ENCODE assay signal across 11 mouse cellular contexts in the genomic region with DNA sequence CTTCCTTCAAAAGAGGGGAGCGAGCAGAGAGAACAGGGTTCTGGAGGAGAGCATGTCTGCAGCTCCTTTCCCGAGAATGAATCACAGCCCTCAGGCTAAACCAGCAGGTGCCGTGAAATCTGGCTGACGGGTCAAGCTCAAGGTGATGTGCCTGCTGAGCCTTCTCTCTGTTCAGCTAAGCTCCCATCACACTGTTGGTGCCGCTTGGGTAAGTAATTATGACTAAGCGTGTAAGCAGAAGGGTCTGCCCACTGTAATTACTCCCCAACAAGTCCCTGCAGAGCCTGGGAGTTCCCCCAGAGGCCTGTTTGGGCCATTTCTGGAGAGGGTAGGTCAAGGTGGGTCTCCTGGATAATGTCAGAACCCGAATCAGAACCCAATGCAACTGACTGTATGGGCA.
DNase-seq lines count a peak whose midpoint lies in the region; ATAC-seq and TF ChIP-seq lines count a peak whose summit lies in the region.
"Had no signal": no experiment of that assay in that cellular context is flagged by ENCODE, and none has a peak within 500 bp of the region (broad histone marks: within the 10 kb centered on the region; RNA-seq: fewer than 3 reads in every experiment).

No protein-coding gene starts in this region.

- no peak overlapping the region for H3K4me3 ChIP-seq in forebrain, embryonic 10.5 days
- no peak overlapping the region for H3K4me3 ChIP-seq in forebrain, postnatal 0 days (ENCODE audit: low read depth, low read length)
- no peak overlapping the region for H3K4me3 ChIP-seq in neural tube, embryonic 15.5 days (replicated peaks)
- H3K4me3 ChIP-seq in limb, embryonic 14.5 days (replicated peaks; ENCODE audit: low read length): no peak overlapping the region

- H3K4me1 ChIP-seq in forebrain, embryonic 10.5 days: peaks cover 56% of the 10 kb centered on the region
- H3K4me1 ChIP-seq in forebrain, postnatal 0 days (ENCODE audit: insufficient read depth): peaks cover 22% of the 10 kb centered on the region; the same call in 1 of the 2 replicates
- H3K4me1 ChIP-seq in neural tube, embryonic 15.5 days: peaks cover 41% of the 10 kb centered on the region
- peaks cover 52% of the 10 kb centered on the region for H3K4me1 ChIP-seq in limb, embryonic 14.5 days (ENCODE audit: control insufficient read depth, insufficient read depth, low read length)

- peak; percentile 27 for DNase-seq in forebrain, embryonic 10.5 days (ENCODE audit: extremely low spot score, low spot score)
- DNase-seq in forebrain, postnatal 0 days: no peak
- peak; percentile 24 for DNase-seq in neural tube, embryonic 10.5 days (ENCODE audit: extremely low spot score, low spot score)
- DNase-seq in limb, embryonic 14.5 days (ENCODE audit: low spot score): no peak
- DNase-seq in layer of hippocampus, adult 18-20 months (ENCODE audit: low spot score in 2 of 2): no peak
- no peak for DNase-seq in left cerebral cortex, adult 8-10 months (ENCODE audit: low spot score in 2 of 2)
- DNase-seq: kidney, adult 9 months; thymus, adult 18-20 months had no signal

- TF ChIP-seq CTCF in forebrain, postnatal 0 days (IDR thresholded peaks at IDR 0.05; ENCODE audit: low read depth): no peak

- 0 out of 2 replicates have a peak overlapping the region, but pooled peaks have one; percentile 12 for H3K27ac ChIP-seq in forebrain, embryonic 10.5 days
- no peak overlapping the region for H3K27ac ChIP-seq in forebrain, postnatal 0 days (ENCODE audit: low read depth, low read length)
- no peak overlapping the region for H3K27ac ChIP-seq in neural tube, embryonic 15.5 days (replicated peaks)
- peak overlapping the region; percentile 58; the same call in 1 of the 2 replicates for H3K27ac ChIP-seq in limb, embryonic 14.5 days (replicated peaks; ENCODE audit: low read depth, low read length)

- WGBS in forebrain, embryonic 10.5 days: 57% methylated on average over 7 of the region's 7 CpGs
- 43% methylated on average over 7 of the region's 7 CpGs for WGBS in forebrain, postnatal 0 days
- 37% methylated on average over 7 of the region's 7 CpGs for WGBS in neural tube, embryonic 15.5 days
- 37% methylated on average over 7 of the region's 7 CpGs for WGBS in limb, embryonic 14.5 days

- no peak for ATAC-seq in forebrain, postnatal 0 days
- no peak for ATAC-seq in neural tube, embryonic 15.5 days (ENCODE audit: low FRiP score)
- no peak for ATAC-seq in limb, embryonic 14.5 days (ENCODE audit: low FRiP score, low read depth)
- no peak for ATAC-seq in inflammation-experienced regulatory T-cells, adult 6 months

- TF ChIP-seq POLR2A in limb, embryonic 14.5 days (IDR thresholded peaks at IDR 0.05; ENCODE audit: borderline replicate concordance, extremely low read depth, insufficient read depth, insufficient read length): no peak

- H3K4me2 ChIP-seq in forebrain, postnatal 0 days (ENCODE audit: low read depth): no peak overlapping the region
- H3K4me2 ChIP-seq in neural tube, embryonic 15.5 days: no peak overlapping the region
- no peak overlapping the region for H3K4me2 ChIP-seq in limb, embryonic 14.5 days (replicated peaks; ENCODE audit: low read depth, low read length, severe bottlenecking)
- H3K4me2 ChIP-seq: liver, embryonic 11.5 days had no signal

- no peaks in the 10 kb centered on the region for H3K9me3 ChIP-seq in forebrain, embryonic 10.5 days
- no peaks in the 10 kb centered on the region for H3K9me3 ChIP-seq in forebrain, postnatal 0 days (ENCODE audit: low read length)
- no peaks in the 10 kb centered on the region for H3K9me3 ChIP-seq in neural tube, embryonic 15.5 days (replicated peaks)
- H3K9me3 ChIP-seq in limb, embryonic 14.5 days (ENCODE audit: control insufficient read depth, low read length): no peaks in the 10 kb centered on the region

- 0 out of 2 replicates have a peak, but pooled peaks cover 6% of the 10 kb centered on the region for H3K27me3 ChIP-seq in forebrain, embryonic 10.5 days (ENCODE audit: poor library complexity, severe bottlenecking)
- H3K27me3 ChIP-seq in forebrain, postnatal 0 days (ENCODE audit: insufficient read depth, low read length): no peaks in the 10 kb centered on the region
- H3K27me3 ChIP-seq in neural tube, embryonic 15.5 days (replicated peaks): no peaks in the 10 kb centered on the region
- H3K27me3 ChIP-seq in limb, embryonic 14.5 days (ENCODE audit: control insufficient read depth, insufficient read depth, low read length): no peaks in the 10 kb centered on the region

- no peaks in the 10 kb centered on the region for H3K36me3 ChIP-seq in forebrain, embryonic 10.5 days (replicated peaks)
- no peaks in the 10 kb centered on the region for H3K36me3 ChIP-seq in forebrain, postnatal 0 days (ENCODE audit: insufficient read depth)
- H3K36me3 ChIP-seq in neural tube, embryonic 15.5 days: no peaks in the 10 kb centered on the region
- no peaks in the 10 kb centered on the region for H3K36me3 ChIP-seq in limb, embryonic 14.5 days (ENCODE audit: control insufficient read depth, insufficient read depth, low read length)

- no peak overlapping the region for H3K9ac ChIP-seq in forebrain, postnatal 0 days
- H3K9ac ChIP-seq in neural tube, embryonic 15.5 days (replicated peaks): no peak overlapping the region
- no peak overlapping the region for H3K9ac ChIP-seq in limb, embryonic 14.5 days (ENCODE audit: low read depth, low read length, severe bottlenecking)

Comparison
In these comparisons a context has a peak if more than half of its experiments do, and no peak if none do; other contexts are left out.
1. DNase-seq: peak in forebrain, embryonic 10.5 days (single experiment) and neural tube, embryonic 10.5 days (single experiment); none in forebrain, postnatal 0 days (single experiment), limb, embryonic 14.5 days (single experiment), layer of hippocampus, adult 18-20 months (0 of 2) and left cerebral cortex, adult 8-10 months (0 of 2).
2. H3K27ac ChIP-seq: peak in forebrain, embryonic 10.5 days (single experiment) and limb, embryonic 14.5 days (single experiment); none in forebrain, postnatal 0 days (single experiment) and neural tube, embryonic 15.5 days (single experiment).